In genomic region chr5:120831031-120831430, GRCm38 (mm10) we compare ENCODE assay signal across 29 mouse cellular contexts. TPM values are rescaled to one million over a fixed set of nuclear protein-coding genes. Genes with fewer than 3 reads are reported as not detected.
DNase-seq lines count a peak whose midpoint lies in the region; ATAC-seq and TF ChIP-seq lines count a peak whose summit lies in the region.
"Had no signal": no experiment of that assay in that cellular context is flagged by ENCODE, and none has a peak within 500 bp of the region (broad histone marks: within the 10 kb centered on the region; RNA-seq: fewer than 3 reads in every experiment).

No protein-coding gene starts in this region.

- H3K9me3 ChIP-seq in MEL (replicated peaks; ENCODE audit: insufficient read depth, low read length) = no peaks in the 10 kb centered on the region
- no peaks in the 10 kb centered on the region for H3K9me3 ChIP-seq in intestine, embryonic 16.5 days (ENCODE audit: control insufficient read depth, low read length)
- H3K9me3 ChIP-seq: neural tube, embryonic 12.5 days had no signal

- peak; percentile 46 for DNase-seq in thymus, postnatal 0 days (ENCODE audit: low spot score)
- no peak for DNase-seq in thymus, postnatal 10 days (ENCODE audit: low spot score in 2 of 2)
- peak; percentile 10 for DNase-seq in MEL (ENCODE audit: low read depth, low spot score)
- DNase-seq in splenic B cell, adult 2 months (ENCODE audit: low read depth, low spot score) = peak; percentile 58
- DNase-seq in right cerebral cortex, postnatal 25 days = no peak
- DNase-seq in urinary bladder, adult 18-20 months (ENCODE audit: low spot score in 2 of 2) = no peak
- DNase-seq: cerebellum, adult 18-20 months; gastrocnemius, postnatal 14 days; heart, adult 2 months; heart, postnatal 4 days; kidney, adult 8-10 months; kidney, postnatal 14 days; lung, adult 18-20 months; lung, postnatal 14 days; right cerebral cortex, adult 18-20 months had no signal

- no peak overlapping the region for H3K9ac ChIP-seq in MEL (ENCODE audit: control insufficient read depth, low read depth, low read length, poor library complexity, severe bottlenecking)
- H3K9ac ChIP-seq in intestine, embryonic 16.5 days (ENCODE audit: low read depth, low read length) = no peak overlapping the region
- H3K9ac ChIP-seq: neural tube, embryonic 12.5 days had no signal

- no peak overlapping the region for H3K4me3 ChIP-seq in MEL (ENCODE audit: control insufficient read depth in 1 of 2, insufficient read depth in 1 of 2, low read depth in 2 of 2, low read length in 2 of 2)
- no peak overlapping the region for H3K4me3 ChIP-seq in intestine, embryonic 16.5 days (ENCODE audit: low read length)
- H3K4me3 ChIP-seq: heart, adult 2 months; left cerebral cortex, adult 2 months; neural tube, embryonic 12.5 days had no signal

- peaks cover 3 to 10% of the 10 kb centered on the region in 2 experiments for H3K27me3 ChIP-seq in MEL (ENCODE audit: control insufficient read depth in 1 of 2, insufficient read depth in 2 of 2, low read length in 2 of 2)
- H3K27me3 ChIP-seq in splenic B cell, adult 2 months (ENCODE audit: control insufficient read depth, insufficient read depth, low read length, poor library complexity, severe bottlenecking) = no peaks in the 10 kb centered on the region; the same call in 1 of the 2 replicates
- H3K27me3 ChIP-seq in intestine, embryonic 16.5 days (replicated peaks; ENCODE audit: control insufficient read depth, insufficient read depth, low read length) = no peaks in the 10 kb centered on the region

- WGBS in intestine, embryonic 16.5 days = 80% methylated on average over 4 of the region's 4 CpGs

- no peak overlapping the region for H3K27ac ChIP-seq in MEL (ENCODE audit: control insufficient read depth, low read depth, low read length)
- no peak overlapping the region for H3K27ac ChIP-seq in intestine, embryonic 16.5 days (ENCODE audit: low read length)
- H3K27ac ChIP-seq: heart, adult 2 months; left cerebral cortex, adult 2 months; neural tube, embryonic 12.5 days had no signal

- no peaks in the 10 kb centered on the region for H3K4me1 ChIP-seq in MEL (ENCODE audit: control insufficient read depth in 1 of 2, insufficient read depth in 2 of 2, low read length in 2 of 2)
- H3K4me1 ChIP-seq in intestine, embryonic 16.5 days (ENCODE audit: control insufficient read depth, insufficient read depth, low read length) = no peaks in the 10 kb centered on the region
- H3K4me1 ChIP-seq: neural tube, embryonic 12.5 days had no signal

- no peaks in the 10 kb centered on the region for H3K36me3 ChIP-seq in MEL (ENCODE audit: control insufficient read depth in 1 of 2, insufficient read depth in 2 of 2, low read length in 2 of 2)
- no peaks in the 10 kb centered on the region for H3K36me3 ChIP-seq in splenic B cell, adult 2 months (ENCODE audit: control insufficient read depth, insufficient read depth, low read length, poor library complexity, severe bottlenecking)
- no peaks in the 10 kb centered on the region for H3K36me3 ChIP-seq in intestine, embryonic 16.5 days (ENCODE audit: control insufficient read depth, insufficient read depth, low read length)
- H3K36me3 ChIP-seq: neural tube, embryonic 12.5 days had no signal

- TF ChIP-seq CTCF in MEL (IDR thresholded peaks at IDR 0.05 in 2 of 3, conservative IDR thresholded peaks at IDR 0.05 in 1 of 3; ENCODE audit: control insufficient read depth in 1 of 3, insufficient read depth in 1 of 3, low read depth in 2 of 3, low read length in 3 of 3, poor library complexity in 1 of 3, severe bottlenecking in 1 of 3) = no peak

- TF ChIP-seq RAD21 in MEL (IDR thresholded peaks at IDR 0.05; ENCODE audit: low read depth, low read length) = no peak

- no peaks in the 10 kb centered on the region for H3K79me2 ChIP-seq in MEL (ENCODE audit: control insufficient read depth, insufficient read depth, low read length, poor library complexity)

- ATAC-seq in inflammation-experienced regulatory T-cells, adult 6 months = peak; percentile 100
- ATAC-seq in intestine, embryonic 16.5 days = no peak
- ATAC-seq: forebrain, embryonic 14.5 days; hindbrain, embryonic 16.5 days; midbrain, embryonic 16.5 days had no signal

- no peak for TF ChIP-seq EP300 in MEL (IDR thresholded peaks at IDR 0.05; ENCODE audit: low read depth in 1 of 2, low read length in 2 of 2)

- no peak for TF ChIP-seq POLR2A in MEL (IDR thresholded peaks at IDR 0.05; ENCODE audit: control insufficient read depth in 1 of 2, insufficient read depth in 1 of 2, low read depth in 1 of 2, low read length in 2 of 2, poor library complexity in 1 of 2)

- no peak overlapping the region for H3K4me2 ChIP-seq in intestine, embryonic 16.5 days (ENCODE audit: low read depth, low read length)
- H3K4me2 ChIP-seq: liver, embryonic 11.5 days; neural tube, embryonic 12.5 days had no signal

TF ChIP-seq in MEL, 35 proteins besides CTCF, POLR2A, EP300 and RAD21:
- TF ChIP-seq SMC3 (IDR thresholded peaks at IDR 0.05; ENCODE audit: low read depth, low read length) = no peak

RNA-seq across cellular contexts. Expression of gene Oas1f, which starts 16.1 kb away (rescaled TPM):
- 0.42 and 0.44 TPM in 2 replicates for polyA plus RNA-seq in thymus, postnatal 0 days (2015; fragmentation: Nextera tagmentation; extraction: Ambion mirVana)
- total RNA-seq in MEL (2012; rRNA removed) = not detected in 2 replicates
- not detected for polyA plus RNA-seq in MEL (2012; ENCODE audit: insufficient read depth in 1 of 2, insufficient read length in 2 of 2, low read depth in 1 of 2, low replicate concordance in 2 of 2, missing spikeins in 1 of 2)
- polyA plus RNA-seq in inflammation-experienced regulatory T-cells, adult 6 months (2017; shearing (Covaris generic)) = not detected
- polyA plus RNA-seq in intestine, embryonic 16.5 days (2015; fragmentation: Nextera tagmentation; extraction: Ambion mirVana) = 0.20 TPM in 1 of 2 replicates, not detected in the other
- total RNA-seq: adrenal gland, postnatal 4 days; gastrocnemius, postnatal 14 days; heart, adult 2 months; heart, postnatal 4 days; left cerebral cortex, adult 2 months had no signal
- polyA plus RNA-seq: embryonic facial prominence, embryonic 11.5 days; forebrain, embryonic 14.5 days; heart, adult 2 months; heart, embryonic 14.5 days; hindbrain, embryonic 16.5 days; limb, embryonic 11.5 days; liver, embryonic 11.5 days; midbrain, embryonic 16.5 days; neural tube, embryonic 12.5 days had no signal

RNA-seq across cellular contexts. Expression of gene Oas1c, which starts 18.7 kb away (rescaled TPM):
- polyA plus RNA-seq in thymus, postnatal 0 days (2015; fragmentation: Nextera tagmentation; extraction: Ambion mirVana) = 1.9 and 2.1 TPM in 2 replicates
- total RNA-seq in MEL (2012; rRNA removed) = 0.65 and 0.85 TPM in 2 replicates
- 1 to 10 TPM in 1 of 2 experiments, not detected in 1; 1.8 TPM for polyA plus RNA-seq in MEL (2012; ENCODE audit: insufficient read depth in 1 of 2, insufficient read length in 2 of 2, low read depth in 1 of 2, low replicate concordance in 2 of 2, missing spikeins in 1 of 2)
- polyA plus RNA-seq in inflammation-experienced regulatory T-cells, adult 6 months (2017; shearing (Covaris generic)) = 10 to 100 TPM; 12.0 to 14.0 (median 13.6) TPM
- polyA plus RNA-seq in intestine, embryonic 16.5 days (2015; fragmentation: Nextera tagmentation; extraction: Ambion mirVana) = 0.58 and 1.1 TPM in 2 replicates

RNA-seq across cellular contexts. Expression of gene Oas1h, which starts 30.2 kb away (rescaled TPM):
- polyA plus RNA-seq in thymus, postnatal 0 days (2015; fragmentation: Nextera tagmentation; extraction: Ambion mirVana) = 0.19 and 0.52 TPM in 2 replicates
- not detected in 2 replicates for total RNA-seq in MEL (2012; rRNA removed)
- not detected for polyA plus RNA-seq in MEL (2012; ENCODE audit: insufficient read depth in 1 of 2, insufficient read length in 2 of 2, low read depth in 1 of 2, low replicate concordance in 2 of 2, missing spikeins in 1 of 2)
- polyA plus RNA-seq in inflammation-experienced regulatory T-cells, adult 6 months (2017; shearing (Covaris generic)) = not detected
- not detected in 2 replicates for polyA plus RNA-seq in intestine, embryonic 16.5 days (2015; fragmentation: Nextera tagmentation; extraction: Ambion mirVana)
- total RNA-seq: ES-E14; gastrocnemius, postnatal 14 days; heart, adult 2 months; heart, postnatal 4 days; left cerebral cortex, adult 2 months had no signal
- polyA plus RNA-seq: embryonic facial prominence, embryonic 11.5 days; forebrain, embryonic 14.5 days; heart, adult 2 months; heart, embryonic 14.5 days; hindbrain, embryonic 16.5 days; limb, embryonic 11.5 days; liver, embryonic 11.5 days; midbrain, embryonic 16.5 days; neural tube, embryonic 12.5 days; small intestine, adult 2 months had no signal

RNA-seq across cellular contexts. Expression of gene Oas1e, which starts 35.7 kb away (rescaled TPM):
- 0.39 and 0.64 TPM in 2 replicates for polyA plus RNA-seq in thymus, postnatal 0 days (2015; fragmentation: Nextera tagmentation; extraction: Ambion mirVana)
- total RNA-seq in MEL (2012; rRNA removed) = not detected in 2 replicates
- polyA plus RNA-seq in MEL (2012; ENCODE audit: insufficient read depth in 1 of 2, insufficient read length in 2 of 2, low read depth in 1 of 2, low replicate concordance in 2 of 2, missing spikeins in 1 of 2) = not detected
- not detected for polyA plus RNA-seq in inflammation-experienced regulatory T-cells, adult 6 months (2017; shearing (Covaris generic))
- not detected in 2 replicates for polyA plus RNA-seq in intestine, embryonic 16.5 days (2015; fragmentation: Nextera tagmentation; extraction: Ambion mirVana)
- total RNA-seq: adrenal gland, postnatal 4 days; gastrocnemius, postnatal 14 days; heart, adult 2 months; heart, postnatal 4 days; left cerebral cortex, adult 2 months had no signal
- polyA plus RNA-seq: embryonic facial prominence, embryonic 11.5 days; heart, adult 2 months; heart, embryonic 14.5 days; limb, embryonic 11.5 days; liver, embryonic 11.5 days; neural tube, embryonic 12.5 days had no signal

RNA-seq across cellular contexts. Expression of gene Oas3, which starts 53.6 kb away (rescaled TPM):
- polyA plus RNA-seq in thymus, postnatal 0 days (2015; fragmentation: Nextera tagmentation; extraction: Ambion mirVana) = 1.7 and 1.9 TPM in 2 replicates
- 1.6 and 1.9 TPM in 2 replicates for total RNA-seq in MEL (2012; rRNA removed)
- 1 to 10 TPM in 1 of 2 experiments, not detected in 1; 4.0 TPM for polyA plus RNA-seq in MEL (2012; ENCODE audit: insufficient read depth in 1 of 2, insufficient read length in 2 of 2, low read depth in 1 of 2, low replicate concordance in 2 of 2, missing spikeins in 1 of 2)
- 10 to 100 TPM in 1 of 3 experiments, 1 to 10 TPM in 2; 9.6 to 35.3 (median 10.0) TPM for polyA plus RNA-seq in inflammation-experienced regulatory T-cells, adult 6 months (2017; shearing (Covaris generic))
- polyA plus RNA-seq in intestine, embryonic 16.5 days (2015; fragmentation: Nextera tagmentation; extraction: Ambion mirVana) = 0.18 and 0.20 TPM in 2 replicates
- total RNA-seq: gastrocnemius, postnatal 14 days; left cerebral cortex, adult 2 months had no signal
- polyA plus RNA-seq: embryonic facial prominence, embryonic 11.5 days had no signal

Comparison
In these comparisons a context has a peak if more than half of its experiments do, and no peak if none do; other contexts are left out.
1. DNase-seq: peak in thymus, postnatal 0 days (single experiment), MEL (single experiment) and splenic B cell, adult 2 months (single experiment); none in thymus, postnatal 10 days (0 of 2), right cerebral cortex, postnatal 25 days (single experiment) and urinary bladder, adult 18-20 months (0 of 2).